Mouse (Mus musculus) forebrain, embryonic 16.5 days (tissue): ENCODE measurements around the gene Parp14. TPM values are rescaled to one million over a fixed set of nuclear protein-coding genes. Genes with fewer than 3 reads are reported as not detected.

Source experiments
- ATAC-seq: fragments of 200-750 bp; cut with Nextera tagmentation; 2 replicates; pipeline ENCODE4 v1.8.0; 2017; ENCODE audit warnings: mild to moderate bottlenecking, moderate library complexity
- H3K27ac ChIP-seq: fragments of 300-500 bp; sonication (generic); 2 replicates; pipeline ENCODE4 v1.5.1; 2014; ENCODE audit warnings: low read length, control low read depth
- H3K27me3 ChIP-seq: fragments of 300-500 bp; sonication (generic); replicated peaks from 2 replicates; pipeline ENCODE4 v1.6.1; 2014; ENCODE audit warnings: low read length; ENCODE audit not compliant: control insufficient read depth, insufficient read depth
- H3K36me3 ChIP-seq: fragments of 300-500 bp; sonication (generic); 2 replicates; pipeline ENCODE4 v1.6.1; 2014; ENCODE audit not compliant: control insufficient read depth, insufficient read depth
- H3K4me1 ChIP-seq: fragments of 300-500 bp; sonication (generic); replicated peaks from 2 replicates; pipeline ENCODE4 v1.6.1; 2014; ENCODE audit warnings: low read length; ENCODE audit not compliant: control insufficient read depth, insufficient read depth
- H3K4me2 ChIP-seq: fragments of 300-500 bp; sonication (generic); 2 replicates; pipeline ENCODE4 v1.6.1; 2014; ENCODE audit warnings: mild to moderate bottlenecking, low read length, control low read depth
- H3K4me3 ChIP-seq: fragments of 300-500 bp; sonication (generic); replicated peaks from 2 replicates; pipeline ENCODE4 v1.5.1; 2014; ENCODE audit warnings: mild to moderate bottlenecking, low read length, control low read depth
- H3K9ac ChIP-seq: fragments of 300-500 bp; sonication (generic); replicated peaks from 2 replicates; pipeline ENCODE4 v1.6.1; 2014; ENCODE audit warnings: low read depth, low read length, control low read depth
- H3K9me3 ChIP-seq: fragments of 300-500 bp; sonication (generic); 2 replicates; pipeline ENCODE4 v1.6.1; 2016; ENCODE audit warnings: low read length; ENCODE audit not compliant: control insufficient read depth
- WGBS: fragments of 180-500 bp; shearing (Covaris S2); extraction: QIAGEN DNeasy Blood & Tissue Kit; methylation state at CpG from one replicate; pipeline ENCODE4 v1.1.7; 2014; 5-methylcytosine and 5-hydroxymethylcytosine counted together
- polyA plus RNA-seq: library from polyadenylated mRNA; unstranded; fragments of >200 nt; fragmentation: Nextera tagmentation; extraction: Ambion mirVana; gene quantifications from 2 replicates; pipeline ENCODE4 v1.2.1, GENCODE M21; 2015

Parp14 gene
- polyA plus RNA-seq, 1 experiment from 2014 or later: 0.13 TPM

- H3K4me3 ChIP-seq: no peak overlapping the region
- H3K4me2 ChIP-seq: no peak overlapping the region
- H3K9ac ChIP-seq: no peak overlapping the region
- no peaks in the 10 kb centered on the region for H3K9me3 ChIP-seq
- WGBS: 87% methylated on average over 4 of the region's 4 CpGs
- no peaks in the 10 kb centered on the region for H3K36me3 ChIP-seq
- no peak for ATAC-seq
- H3K27ac ChIP-seq: no peak overlapping the region
- no peaks in the 10 kb centered on the region for H3K27me3 ChIP-seq
- no peaks in the 10 kb centered on the region for H3K4me1 ChIP-seq
Observed at GRCm38 (mm10) chr16:35807663-35807992, 63.7 kb downstream of the Parp14 start.

- Histone ChIP-seq H3K9ac (no peak overlapping the region), H3K9me3 (no peaks in the 10 kb centered on the region), H3K27ac (no peak overlapping the region), H3K27me3 (no peaks in the 10 kb centered on the region), H3K4me1 (no peaks in the 10 kb centered on the region), H3K4me2 (no peak overlapping the region), H3K4me3 (no peak overlapping the region), H3K36me3 (no peaks in the 10 kb centered on the region)
- WGBS: 80% methylated on average over 6 of the region's 6 CpGs
- no peak for ATAC-seq
Observed at GRCm38 (mm10) chr16:35806973-35807662, 64.2 kb downstream of the Parp14 start.

GRCm38 (mm10) chr16:35803723-35804122 is 67.6 kb downstream of the Parp14 start:
- Histone ChIP-seq H3K27ac (no peak overlapping the region), H3K9ac (no peak overlapping the region), H3K36me3 (0 out of 2 replicates have a peak, but pooled peaks cover 4% of the 10 kb centered on the region), H3K9me3 (peaks cover 6% of the 10 kb centered on the region; the same call in 1 of the 2 replicates), H3K27me3 (no peaks in the 10 kb centered on the region), H3K4me1 (no peaks in the 10 kb centered on the region), H3K4me3 (no peak overlapping the region), H3K4me2 (no peak overlapping the region)
- WGBS: 92% methylated on average over 4 of the region's 4 CpGs
- ATAC-seq: no peak

GRCm38 (mm10) chr16:35802163-35802562 is 69.2 kb downstream of the Parp14 start:
- no peak overlapping the region for H3K9ac ChIP-seq
- H3K27ac ChIP-seq: no peak overlapping the region
- 0 out of 2 replicates have a peak, but pooled peaks cover 6% of the 10 kb centered on the region for H3K36me3 ChIP-seq
- WGBS: 93% methylated on average over 7 of the region's 7 CpGs
- no peak overlapping the region for H3K4me3 ChIP-seq
- H3K4me2 ChIP-seq: no peak overlapping the region
- no peaks in the 10 kb centered on the region for H3K4me1 ChIP-seq
- ATAC-seq: no peak
- no peaks in the 10 kb centered on the region for H3K27me3 ChIP-seq
- peaks cover 8% of the 10 kb centered on the region; the same call in 1 of the 2 replicates for H3K9me3 ChIP-seq

- no peak overlapping the region for H3K4me2 ChIP-seq
- 72% methylated on average over 6 of the region's 6 CpGs for WGBS
- no peak for ATAC-seq
- H3K36me3 ChIP-seq: peaks cover 3% of the 10 kb centered on the region
- no peaks in the 10 kb centered on the region for H3K27me3 ChIP-seq
- no peak overlapping the region for H3K4me3 ChIP-seq
- H3K9me3 ChIP-seq: no peaks in the 10 kb centered on the region
- H3K4me1 ChIP-seq: no peaks in the 10 kb centered on the region
- no peak overlapping the region for H3K27ac ChIP-seq
- no peak overlapping the region for H3K9ac ChIP-seq
Observed at GRCm38 (mm10) chr16:35791962-35792521, 79.3 kb downstream of the Parp14 start.

- Histone ChIP-seq H3K4me3 (no peak overlapping the region), H3K9me3 (no peaks in the 10 kb centered on the region), H3K9ac (no peak overlapping the region), H3K36me3 (peaks cover 3% of the 10 kb centered on the region), H3K4me1 (no peaks in the 10 kb centered on the region), H3K27me3 (no peaks in the 10 kb centered on the region), H3K4me2 (no peak overlapping the region), H3K27ac (no peak overlapping the region)
- WGBS: 93% methylated on average over 6 of the region's 6 CpGs
- ATAC-seq: no peak
Observed at GRCm38 (mm10) chr16:35788330-35788729, 83.0 kb downstream of the Parp14 start.

GRCm38 (mm10) chr16:35787568-35788189 is 83.7 kb downstream of the Parp14 start:
- ATAC-seq: no peak; the same call in 1 of the 2 replicates
- H3K27ac ChIP-seq: no peak overlapping the region
- H3K27me3 ChIP-seq: no peaks in the 10 kb centered on the region
- 42% methylated on average over 8 of the region's 8 CpGs for WGBS
- H3K9ac ChIP-seq: no peak overlapping the region
- H3K9me3 ChIP-seq: no peaks in the 10 kb centered on the region
- no peaks in the 10 kb centered on the region for H3K4me1 ChIP-seq
- H3K4me3 ChIP-seq: no peak overlapping the region
- H3K36me3 ChIP-seq: peaks cover 3% of the 10 kb centered on the region
- no peak overlapping the region for H3K4me2 ChIP-seq

GRCm38 (mm10) chr16:35787163-35787562 is 84.2 kb downstream of the Parp14 start:
- no peak overlapping the region for H3K27ac ChIP-seq
- no peaks in the 10 kb centered on the region for H3K4me1 ChIP-seq
- no peak overlapping the region for H3K9ac ChIP-seq
- no peak overlapping the region for H3K4me3 ChIP-seq
- no peaks in the 10 kb centered on the region for H3K27me3 ChIP-seq
- WGBS: 84% methylated on average over 6 of the region's 6 CpGs
- ATAC-seq: no peak
- no peaks in the 10 kb centered on the region for H3K9me3 ChIP-seq
- peaks cover 3% of the 10 kb centered on the region for H3K36me3 ChIP-seq
- H3K4me2 ChIP-seq: no peak overlapping the region

- no peak for ATAC-seq
- no peak overlapping the region for H3K4me2 ChIP-seq
- H3K4me3 ChIP-seq: no peak overlapping the region
- peaks cover 2% of the 10 kb centered on the region for H3K36me3 ChIP-seq
- no peak overlapping the region for H3K27ac ChIP-seq
- H3K9me3 ChIP-seq: no peaks in the 10 kb centered on the region
- WGBS: 89% methylated on average over 7 of the region's 7 CpGs
- H3K27me3 ChIP-seq: no peaks in the 10 kb centered on the region
- H3K9ac ChIP-seq: no peak overlapping the region
- H3K4me1 ChIP-seq: no peaks in the 10 kb centered on the region
Observed at GRCm38 (mm10) chr16:35784134-35784725, 87.1 kb downstream of the Parp14 start.
